Mouse (Mus musculus): ENCODE data around the gene Prrxl1.

Prrxl1 gene

GRCm38 (mm10) chr14:32628584-32628983 is 29.4 kb downstream of the Prrxl1 start:
- no peak for DNase-seq (ENCODE audit: low spot score)

GRCm38 (mm10) chr14:32632908-32633600 is 33.8 kb downstream of the Prrxl1 start:
- no peak for DNase-seq (ENCODE audit: low spot score)

- no peak for DNase-seq (ENCODE audit: low spot score)
These were observed 34.9 kb downstream of the Prrxl1 start for GRCm38 (mm10) chr14:32634015-32634682.

GRCm38 (mm10) chr14:32638485-32638884 is 39.3 kb downstream of the Prrxl1 start:
- no peak for DNase-seq (ENCODE audit: low spot score)

GRCm38 (mm10) chr14:32659781-32660180 is 60.6 kb downstream of the Prrxl1 start:
- no peak for DNase-seq (ENCODE audit: low spot score)

GRCm38 (mm10) chr14:32663099-32663498 is 63.9 kb downstream of the Prrxl1 start:
- no peak for DNase-seq (ENCODE audit: low spot score)

GRCm38 (mm10) chr14:32673178-32673577 is 74.0 kb downstream of the Prrxl1 start:
- no peak for DNase-seq (ENCODE audit: low spot score)

- no peak for DNase-seq (ENCODE audit: low spot score)
These were observed 79.4 kb downstream of the Prrxl1 start for GRCm38 (mm10) chr14:32678565-32678964.

GRCm38 (mm10) chr14:32681603-32682002 is 82.4 kb downstream of the Prrxl1 start:
- DNase-seq (ENCODE audit: low spot score): no peak

GRCm38 (mm10) chr14:32682536-32682935 is 83.3 kb downstream of the Prrxl1 start:
- no peak for DNase-seq (ENCODE audit: low spot score)

GRCm38 (mm10) chr14:32683251-32683838 is 84.1 kb downstream of the Prrxl1 start:
- no peak for DNase-seq (ENCODE audit: low spot score)

- no peak for DNase-seq (ENCODE audit: low spot score)
These were observed 85.0 kb downstream of the Prrxl1 start for GRCm38 (mm10) chr14:32683982-32684734.

GRCm38 (mm10) chr14:32684735-32685105 is 85.5 kb downstream of the Prrxl1 start:
- no peak for DNase-seq (ENCODE audit: low spot score)

- DNase-seq (ENCODE audit: low spot score): no peak
These were observed 86.1 kb downstream of the Prrxl1 start, which contains the start of gene 3425401B19Rik for GRCm38 (mm10) chr14:32685124-32685826. Gene 3425401B19Rik (minus strand): TSS chr14:32685293.

- DNase-seq (ENCODE audit: low spot score): no peak
These were observed 96.7 kb downstream of the Prrxl1 start for GRCm38 (mm10) chr14:32695906-32696305.

GRCm38 (mm10) chr14:32696344-32696743 is 97.1 kb downstream of the Prrxl1 start:
- DNase-seq (ENCODE audit: low spot score): no peak

GRCm38 (mm10) chr14:32697774-32698173 is 98.6 kb downstream of the Prrxl1 start:
- DNase-seq (ENCODE audit: low spot score): no peak

- no peak for DNase-seq (ENCODE audit: low spot score)
These were observed 99.3 kb downstream of the Prrxl1 start for GRCm38 (mm10) chr14:32698556-32698955.
